Mouse (Mus musculus) hindbrain, embryonic 14.5 days (tissue): ENCODE results near the gene Tspo. TPM values are rescaled to one million over a fixed set of nuclear protein-coding genes. Genes with fewer than 3 reads are reported as not detected.

ENCODE experiments used
- ATAC-seq: fragments of 200-750 bp; cut with Nextera tagmentation; 2 replicates; pipeline ENCODE4 v1.8.0; 2017; ENCODE audit warnings: moderate number of reproducible peaks, mild to moderate bottlenecking, moderate TSS enrichment, moderate library complexity; ENCODE audit not compliant: low FRiP score
- DNase-seq: peaks from one replicate; pipeline ENCODE4 v3.0.0-alpha.2; 2015; ENCODE audit warnings: low spot score
- H3K27ac ChIP-seq: fragments of 300-500 bp; sonication (generic); 2 replicates; pipeline ENCODE4 v1.5.1; 2014; ENCODE audit warnings: mild to moderate bottlenecking, moderate library complexity
- H3K27me3 ChIP-seq: fragments of 300-500 bp; sonication (generic); 2 replicates; pipeline ENCODE4 v1.6.1; 2014; ENCODE audit warnings: mild to moderate bottlenecking, low read length, mixed read lengths; ENCODE audit not compliant: control insufficient read depth, insufficient read depth
- H3K36me3 ChIP-seq: fragments of 300-500 bp; sonication (generic); replicated peaks from 2 replicates; pipeline ENCODE4 v1.6.1; 2014; ENCODE audit not compliant: control insufficient read depth, insufficient read depth
- H3K4me1 ChIP-seq: fragments of 300-500 bp; sonication (generic); replicated peaks from 2 replicates; pipeline ENCODE4 v1.6.1; 2014; ENCODE audit warnings: antibody characterized with exemption, low read length, mixed read lengths; ENCODE audit not compliant: control insufficient read depth, insufficient read depth
- H3K4me2 ChIP-seq: fragments of 300-500 bp; sonication (generic); replicated peaks from 2 replicates; pipeline ENCODE4 v1.6.1; 2014; ENCODE audit warnings: mild to moderate bottlenecking, moderate library complexity
- H3K4me3 ChIP-seq: fragments of 300-500 bp; sonication (generic); replicated peaks from 2 replicates; pipeline ENCODE4 v1.5.1; 2014; ENCODE audit warnings: mild to moderate bottlenecking, low read length
- H3K9ac ChIP-seq: fragments of 300-500 bp; sonication (generic); 2 replicates; pipeline ENCODE4 v1.6.1; 2014
- H3K9me3 ChIP-seq: fragments of 300-500 bp; sonication (generic); 2 replicates; pipeline ENCODE4 v1.6.1; 2016; ENCODE audit warnings: low read length; ENCODE audit not compliant: control insufficient read depth
- WGBS: fragments of 180-500 bp; shearing (Covaris S2); extraction: QIAGEN DNeasy Blood & Tissue Kit; methylation state at CpG from one replicate; pipeline ENCODE4 v1.1.7; 2014; 5-methylcytosine and 5-hydroxymethylcytosine counted together
- polyA plus RNA-seq: library from polyadenylated mRNA; unstranded; fragments of >200 nt; fragmentation: Nextera tagmentation; extraction: Ambion mirVana; gene quantifications from 2 replicates; pipeline ENCODE4 v1.2.1, GENCODE M21; 2014

Gene Tspo
- polyA plus RNA-seq, 1 experiment from 2014 or later: 12.2 TPM

GRCm38 (mm10) chr15:83571636-83572035 is 8.2 kb downstream of the Tspo start:
- WGBS: 94% methylated on average over 5 of the region's 5 CpGs
- H3K4me1 ChIP-seq: no peaks in the 10 kb centered on the region
- no peak overlapping the region for H3K27ac ChIP-seq
- peaks cover 27% of the 10 kb centered on the region for H3K36me3 ChIP-seq
- H3K4me3 ChIP-seq: no peak overlapping the region
- H3K9me3 ChIP-seq: no peaks in the 10 kb centered on the region
- no peaks in the 10 kb centered on the region for H3K27me3 ChIP-seq
- DNase-seq (no peak), ATAC-seq (no peak)
- no peak overlapping the region for H3K4me2 ChIP-seq
- H3K9ac ChIP-seq: no peak overlapping the region

- Histone ChIP-seq H3K4me1 (no peaks in the 10 kb centered on the region), H3K36me3 (peaks cover 32% of the 10 kb centered on the region), H3K4me2 (no peak overlapping the region), H3K4me3 (no peak overlapping the region), H3K27ac (no peak overlapping the region), H3K9me3 (no peaks in the 10 kb centered on the region), H3K9ac (no peak overlapping the region), H3K27me3 (no peaks in the 10 kb centered on the region)
- WGBS: 88% methylated on average over 4 of the region's 4 CpGs
- ATAC-seq: no peak
- DNase-seq: no peak
Measured at GRCm38 (mm10) chr15:83572132-83572531, 8.7 kb downstream of the Tspo start.

- Histone ChIP-seq H3K4me3 (no peak overlapping the region), H3K4me2 (no peak overlapping the region), H3K36me3 (peaks cover 47% of the 10 kb centered on the region), H3K27me3 (no peaks in the 10 kb centered on the region), H3K27ac (no peak overlapping the region), H3K9me3 (no peaks in the 10 kb centered on the region), H3K4me1 (no peaks in the 10 kb centered on the region), H3K9ac (no peak overlapping the region)
- ATAC-seq: no peak
- WGBS: 95% methylated on average over 12 of the region's 12 CpGs
- no peak for DNase-seq
Measured at GRCm38 (mm10) chr15:83573606-83574005, 10.2 kb downstream of the Tspo start.

GRCm38 (mm10) chr15:83574731-83575351 is 11.4 kb downstream of the Tspo start:
- DNase-seq (no peak), ATAC-seq (no peak)
- H3K36me3 ChIP-seq: peaks cover 59% of the 10 kb centered on the region
- no peaks in the 10 kb centered on the region for H3K27me3 ChIP-seq
- H3K4me1 ChIP-seq: no peaks in the 10 kb centered on the region
- no peak overlapping the region for H3K4me2 ChIP-seq
- WGBS: 89% methylated on average over 6 of the region's 6 CpGs
- no peak overlapping the region for H3K27ac ChIP-seq
- no peak overlapping the region for H3K4me3 ChIP-seq
- H3K9ac ChIP-seq: no peak overlapping the region
- no peaks in the 10 kb centered on the region for H3K9me3 ChIP-seq

GRCm38 (mm10) chr15:83575543-83575942 is 12.2 kb downstream of the Tspo start:
- Histone ChIP-seq H3K36me3 (peaks cover 66% of the 10 kb centered on the region), H3K27ac (no peak overlapping the region), H3K9me3 (no peaks in the 10 kb centered on the region), H3K27me3 (no peaks in the 10 kb centered on the region), H3K4me1 (no peaks in the 10 kb centered on the region), H3K4me3 (no peak overlapping the region), H3K9ac (no peak overlapping the region), H3K4me2 (no peak overlapping the region)
- WGBS: 95% methylated on average over 8 of the region's 8 CpGs
- DNase-seq (no peak), ATAC-seq (no peak)

GRCm38 (mm10) chr15:83576651-83577050 is 13.3 kb downstream of the Tspo start:
- Histone ChIP-seq H3K27ac (no peak overlapping the region), H3K36me3 (peaks cover 78% of the 10 kb centered on the region), H3K9ac (no peak overlapping the region), H3K4me2 (no peak overlapping the region), H3K4me1 (no peaks in the 10 kb centered on the region), H3K4me3 (no peak overlapping the region), H3K9me3 (no peaks in the 10 kb centered on the region), H3K27me3 (no peaks in the 10 kb centered on the region)
- no peak for DNase-seq
- WGBS: 93% methylated on average over 9 of the region's 9 CpGs
- no peak for ATAC-seq

GRCm38 (mm10) chr15:83582931-83583330 is 19.5 kb downstream of the Tspo start:
- Histone ChIP-seq H3K9ac (no peak overlapping the region), H3K36me3 (peaks cover 99% of the 10 kb centered on the region), H3K4me3 (no peak overlapping the region), H3K4me2 (no peak overlapping the region), H3K4me1 (no peaks in the 10 kb centered on the region), H3K9me3 (peaks cover 8% of the 10 kb centered on the region; the same call in 1 of the 2 replicates), H3K27ac (no peak overlapping the region), H3K27me3 (no peaks in the 10 kb centered on the region)
- 87% methylated on average over 4 of the region's 4 CpGs for WGBS
- no peak for ATAC-seq
- no peak for DNase-seq

- H3K4me2 ChIP-seq: no peak overlapping the region
- peaks cover 99% of the 10 kb centered on the region for H3K36me3 ChIP-seq
- H3K27me3 ChIP-seq: no peaks in the 10 kb centered on the region
- no peaks in the 10 kb centered on the region for H3K4me1 ChIP-seq
- H3K9me3 ChIP-seq: peaks cover 8% of the 10 kb centered on the region; the same call in 1 of the 2 replicates
- H3K9ac ChIP-seq: no peak overlapping the region
- DNase-seq (no peak), ATAC-seq (no peak)
- no peak overlapping the region for H3K4me3 ChIP-seq
- WGBS: 68% methylated on average over 8 of the region's 8 CpGs
- H3K27ac ChIP-seq: no peak overlapping the region
Measured at GRCm38 (mm10) chr15:83583419-83584156, 20.2 kb downstream of the Tspo start.

- no peak overlapping the region for H3K4me2 ChIP-seq
- no peaks in the 10 kb centered on the region for H3K27me3 ChIP-seq
- no peak overlapping the region for H3K27ac ChIP-seq
- H3K4me1 ChIP-seq: no peaks in the 10 kb centered on the region
- no peak overlapping the region for H3K4me3 ChIP-seq
- peaks cover 87% of the 10 kb centered on the region for H3K36me3 ChIP-seq
- 95% methylated on average over 6 of the region's 6 CpGs for WGBS
- DNase-seq (no peak), ATAC-seq (no peak)
- H3K9ac ChIP-seq: no peak overlapping the region
- H3K9me3 ChIP-seq: peaks cover 8% of the 10 kb centered on the region; the same call in 1 of the 2 replicates
Measured at GRCm38 (mm10) chr15:83584741-83585220, 21.4 kb downstream of the Tspo start.
